Comparison of ENCODE assay signal across 23 mouse cellular contexts in the genomic region with DNA sequence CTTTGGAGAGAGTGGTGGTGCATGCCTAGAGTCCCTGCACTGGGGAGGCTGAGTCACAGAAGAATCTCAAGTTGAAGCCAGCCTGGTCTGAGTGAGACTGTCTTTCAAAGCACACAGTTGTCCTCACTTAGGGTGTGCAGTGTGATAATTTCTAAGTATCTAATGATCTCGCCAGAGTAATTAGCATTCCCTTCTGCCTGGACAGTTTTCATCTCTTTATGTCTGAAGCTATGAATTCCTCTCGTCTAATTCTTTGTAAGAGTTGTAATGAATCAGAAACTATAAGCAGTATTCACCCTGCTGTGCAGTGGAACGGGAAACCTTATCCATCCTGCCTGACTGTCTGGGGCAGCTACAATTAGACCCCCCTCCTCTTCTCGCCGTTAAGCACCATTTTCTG. TPM values are rescaled to one million over a fixed set of nuclear protein-coding genes. Genes with fewer than 3 reads are reported as not detected.
DNase-seq lines count a peak whose midpoint lies in the region; ATAC-seq and TF ChIP-seq lines count a peak whose summit lies in the region.
"Had no signal": no experiment of that assay in that cellular context is flagged by ENCODE, and none has a peak within 500 bp of the region (broad histone marks: within the 10 kb centered on the region; RNA-seq: fewer than 3 reads in every experiment).

No protein-coding gene starts in this region.

- TF ChIP-seq POLR2A in brain, embryonic 14.5 days (IDR thresholded peaks at IDR 0.05; ENCODE audit: borderline replicate concordance, extremely low read depth, insufficient read depth, insufficient read length, poor library complexity, severe bottlenecking): no peak

- no peak for TF ChIP-seq CTCF in brain, embryonic 14.5 days (IDR thresholded peaks at IDR 0.05; ENCODE audit: borderline replicate concordance, extremely low read depth, insufficient read depth, insufficient read length)
- no peak for TF ChIP-seq CTCF in left cerebral cortex, adult 2 months (IDR thresholded peaks at IDR 0.05)

- no peak overlapping the region for H3K27ac ChIP-seq in forebrain, embryonic 12.5 days
- no peak overlapping the region for H3K27ac ChIP-seq in forebrain, embryonic 13.5 days
- no peak overlapping the region for H3K27ac ChIP-seq in midbrain, embryonic 11.5 days (ENCODE audit: low read depth, low read length)
- H3K27ac ChIP-seq in left cerebral cortex, adult 2 months: no peak overlapping the region
- H3K27ac ChIP-seq: embryonic facial prominence, embryonic 13.5 days; embryonic facial prominence, embryonic 15.5 days; forebrain, embryonic 10.5 days had no signal

- intact Hi-C loops in left cerebral cortex, adult 2 months (cut with DNase I): no loop called here

- 0 out of 2 replicates have a peak, but pooled peaks have one; percentile 9 for ATAC-seq in forebrain, embryonic 12.5 days (ENCODE audit: low FRiP score)
- ATAC-seq in forebrain, embryonic 13.5 days: no peak
- no peak for ATAC-seq in midbrain, embryonic 11.5 days (ENCODE audit: low FRiP score)
- ATAC-seq: activated CD4-positive, CD25-positive, alpha-beta regulatory T cell, adult 4 months; forebrain, embryonic 16.5 days; Patski had no signal

- no peak overlapping the region for H3K9ac ChIP-seq in forebrain, embryonic 12.5 days
- H3K9ac ChIP-seq in forebrain, embryonic 13.5 days: no peak overlapping the region
- H3K9ac ChIP-seq in midbrain, embryonic 11.5 days (ENCODE audit: low read length): no peak overlapping the region
- H3K9ac ChIP-seq: embryonic facial prominence, embryonic 13.5 days; embryonic facial prominence, embryonic 15.5 days had no signal

- 32% methylated on average over 5 of the region's 5 CpGs for WGBS in forebrain, embryonic 12.5 days
- 21% methylated on average over 5 of the region's 5 CpGs for WGBS in forebrain, embryonic 13.5 days
- WGBS in midbrain, embryonic 11.5 days: 86% methylated on average over 5 of the region's 5 CpGs

- no peaks in the 10 kb centered on the region for H3K4me1 ChIP-seq in forebrain, embryonic 12.5 days
- no peaks in the 10 kb centered on the region for H3K4me1 ChIP-seq in forebrain, embryonic 13.5 days
- no peaks in the 10 kb centered on the region for H3K4me1 ChIP-seq in midbrain, embryonic 11.5 days (ENCODE audit: control insufficient read depth, insufficient read depth, low read length)
- H3K4me1 ChIP-seq: embryonic facial prominence, embryonic 13.5 days; embryonic facial prominence, embryonic 15.5 days had no signal

- H3K36me3 ChIP-seq in forebrain, embryonic 12.5 days (replicated peaks): 0 out of 2 replicates have a peak, but pooled peaks cover 3% of the 10 kb centered on the region
- H3K36me3 ChIP-seq in forebrain, embryonic 13.5 days (ENCODE audit: poor library complexity, severe bottlenecking): 0 out of 2 replicates have a peak, but pooled peaks cover 4% of the 10 kb centered on the region
- H3K36me3 ChIP-seq in midbrain, embryonic 11.5 days (ENCODE audit: control insufficient read depth, insufficient read depth, low read length): no peaks in the 10 kb centered on the region
- H3K36me3 ChIP-seq: forebrain, embryonic 10.5 days had no signal

- peak; percentile 9 for DNase-seq in brain, embryonic 14.5 days (ENCODE audit: low read depth)
- DNase-seq in retina, postnatal 1 day: peak; percentile 27
- DNase-seq in midbrain, embryonic 11.5 days (ENCODE audit: low spot score, missing footprints): no peak
- DNase-seq in left cerebral cortex, adult 2 months (ENCODE audit: extremely low spot score in 1 of 2, low spot score in 2 of 2): no peak
- DNase-seq: adrenal gland, adult 8-10 months; adrenal gland, postnatal 14 days; adrenal gland, postnatal 36 days; cerebellum, adult 11 months; cerebellum, adult 18-20 months; cerebellum, adult 8-10 months; cerebellum, adult 9-11 months; cerebellum, postnatal 14 days; cerebellum, postnatal 36 days; embryo, embryonic 11 days had no signal

- H3K9me3 ChIP-seq in forebrain, embryonic 12.5 days: no peaks in the 10 kb centered on the region
- H3K9me3 ChIP-seq in forebrain, embryonic 13.5 days (replicated peaks): no peaks in the 10 kb centered on the region
- H3K9me3 ChIP-seq in midbrain, embryonic 11.5 days (ENCODE audit: control insufficient read depth, low read length): no peaks in the 10 kb centered on the region
- H3K9me3 ChIP-seq: embryonic facial prominence, embryonic 13.5 days; embryonic facial prominence, embryonic 15.5 days; forebrain, embryonic 10.5 days had no signal

- no peak overlapping the region for H3K4me3 ChIP-seq in forebrain, embryonic 12.5 days (replicated peaks)
- no peak overlapping the region for H3K4me3 ChIP-seq in forebrain, embryonic 13.5 days
- H3K4me3 ChIP-seq in midbrain, embryonic 11.5 days (ENCODE audit: low read depth, low read length): no peak overlapping the region
- H3K4me3 ChIP-seq in left cerebral cortex, adult 2 months: no peak overlapping the region
- H3K4me3 ChIP-seq: embryonic facial prominence, embryonic 13.5 days; embryonic facial prominence, embryonic 15.5 days; erythroblast, embryonic 14.5 days; forebrain, embryonic 10.5 days had no signal

- H3K27me3 ChIP-seq in forebrain, embryonic 12.5 days: no peaks in the 10 kb centered on the region
- no peaks in the 10 kb centered on the region for H3K27me3 ChIP-seq in forebrain, embryonic 13.5 days
- H3K27me3 ChIP-seq in midbrain, embryonic 11.5 days (ENCODE audit: control insufficient read depth, insufficient read depth, low read length): no peaks in the 10 kb centered on the region
- H3K27me3 ChIP-seq: embryonic facial prominence, embryonic 13.5 days; embryonic facial prominence, embryonic 15.5 days; Patski had no signal

- H3K4me2 ChIP-seq in forebrain, embryonic 12.5 days: no peak overlapping the region
- H3K4me2 ChIP-seq in forebrain, embryonic 13.5 days: no peak overlapping the region
- no peak overlapping the region for H3K4me2 ChIP-seq in midbrain, embryonic 11.5 days
- H3K4me2 ChIP-seq: embryonic facial prominence, embryonic 13.5 days; embryonic facial prominence, embryonic 15.5 days had no signal

RNA-seq across cellular contexts. Expression of a gene that starts 31.9 kb away (rescaled TPM):
- 2.7 and 4.2 TPM in 2 replicates for polyA plus RNA-seq in forebrain, embryonic 12.5 days (2016; fragmentation: Nextera tagmentation; extraction: Ambion mirVana)
- polyA plus RNA-seq in forebrain, embryonic 13.5 days (2015; fragmentation: Nextera tagmentation; extraction: Ambion mirVana): 1.5 and 2.0 TPM in 2 replicates
- polyA plus RNA-seq in brain, embryonic 14.5 days (2012; rRNA removed): 1.6 and 2.8 TPM in 2 replicates
- polyA plus RNA-seq in midbrain, embryonic 11.5 days (2014; fragmentation: Nextera tagmentation; extraction: Ambion mirVana): 2.1 and 3.0 TPM in 2 replicates
- 1 to 10 TPM; 3.6 to 4.2 TPM for total RNA-seq in left cerebral cortex, adult 2 months (2021)

Comparison
In these comparisons a context has a peak if more than half of its experiments do, and no peak if none do; other contexts are left out.
1. DNase-seq: peak in brain, embryonic 14.5 days (single experiment) and retina, postnatal 1 day (single experiment); none in midbrain, embryonic 11.5 days (single experiment) and left cerebral cortex, adult 2 months (0 of 2).